Mouse (Mus musculus) adrenal gland, postnatal 36 days (tissue): Measurements from ENCODE around the gene Gm20605. TPM values are rescaled to one million over a fixed set of nuclear protein-coding genes. Genes with fewer than 3 reads are reported as not detected.

Source experiments
- DNase-seq, 2 experiments: peaks; one replicate each; pipeline ENCODE4 v3.0.0; 2021; ENCODE audit warnings: mixed read lengths in 1 of 2
- total RNA-seq, 2 experiments: library from RNA; stranded (reverse); gene quantifications; 2 replicates each; pipeline ENCODE4 v1.2.3; 2021

Gene Gm20605
- total RNA-seq, 2 experiments from 2014 or later = 7.9 to 9.6 TPM

GRCm38 (mm10) chr5:137690531-137690930 lies 61.6 kb downstream of the Gm20605 start:
- DNase-seq = no peak

DNA sequence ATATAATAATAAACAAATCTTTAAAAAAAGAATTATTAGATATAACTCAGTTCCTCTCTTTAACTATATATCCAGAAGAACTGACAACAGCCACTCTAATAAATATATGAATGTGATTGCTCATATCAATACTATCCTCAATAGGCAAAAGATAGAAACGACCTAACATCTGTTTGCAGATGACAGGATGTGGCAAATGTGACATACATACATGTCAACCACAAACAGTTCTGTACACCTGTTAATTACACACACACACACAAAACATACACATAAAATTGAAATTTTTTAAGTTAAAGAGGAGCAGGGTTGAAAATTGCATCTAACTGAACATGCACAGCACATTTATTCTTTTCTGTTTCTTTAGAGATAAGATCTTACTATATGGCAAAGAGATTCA lies 62.9 kb downstream of the Gm20605 start:
- DNase-seq = no peak

Other genes starting within 250 kb of the Gm20605 start
- under 1 TPM in 1 of 2 experiments, not detected in 1; 0.03 TPM for gene Zan, start 152.1 kb upstream of the Gm20605 start, total RNA-seq
- gene Pop7, start 126.7 kb upstream of the Gm20605 start, total RNA-seq = 10 to 100 TPM; 25.6 to 27.0 TPM
- gene Gigyf1, start 110.6 kb upstream of the Gm20605 start, total RNA-seq = 10 to 100 TPM; 32.0 to 32.8 TPM
- gene Epo, start 95.9 kb upstream of the Gm20605 start, total RNA-seq = not detected
- gene Gnb2, start 95.7 kb upstream of the Gm20605 start, total RNA-seq = 100 to 1,000 TPM; 544 to 638 TPM
- gene Actl6b, start 75.7 kb upstream of the Gm20605 start, total RNA-seq = 1 to 10 TPM; 2.6 to 3.3 TPM
- 1 to 10 TPM in 1 of 2 experiments, under 1 TPM in 1; 0.95 to 1.1 TPM for gene Tfr2, start 59.3 kb upstream of the Gm20605 start, total RNA-seq
- gene Mospd3, start 28.1 kb upstream of the Gm20605 start, total RNA-seq = 10 to 100 TPM; 45.6 to 47.8 TPM
- gene Pcolce, start 15.4 kb upstream of the Gm20605 start, total RNA-seq = 100 to 1,000 TPM; 874 to 904 TPM
- gene Fbxo24, start 173 bp upstream of the Gm20605 start, total RNA-seq = 1 to 10 TPM in 1 of 2 experiments, under 1 TPM in 1; 0.93 to 1.7 TPM
- gene Lrch4, start 54 bp upstream of the Gm20605 start, total RNA-seq = 10 to 100 TPM; 23.5 to 36.1 TPM
- 1 to 10 TPM; 1.9 to 7.8 TPM for gene Sap25, start 12.2 kb downstream of the Gm20605 start, total RNA-seq
- gene Irs3, start 16.5 kb downstream of the Gm20605 start, total RNA-seq = 1 to 10 TPM; 4.8 to 6.2 TPM
- gene Agfg2, start 55.6 kb downstream of the Gm20605 start, total RNA-seq = 10 to 100 TPM; 30.4 to 30.6 TPM
- gene Nyap1, start 112.4 kb downstream of the Gm20605 start, total RNA-seq = 1 to 10 TPM; 3.1 to 3.2 TPM
- 10 to 100 TPM; 79.5 to 84.6 TPM for gene Tsc22d4, start 116.6 kb downstream of the Gm20605 start, total RNA-seq
- 10 to 100 TPM; 24.6 to 28.4 TPM for gene Ppp1r35, start 149.7 kb downstream of the Gm20605 start, total RNA-seq
- gene Mepce, start 158.5 kb downstream of the Gm20605 start, total RNA-seq = 10 to 100 TPM; 52.0 to 56.4 TPM
- gene Zcwpw1, start 158.6 kb downstream of the Gm20605 start, total RNA-seq = 1 to 10 TPM; 2.3 to 3.0 TPM
- 1 to 10 TPM; 2.4 to 3.9 TPM for gene Pilra, start 207.1 kb downstream of the Gm20605 start, total RNA-seq
- 1 to 10 TPM; 1.3 to 1.5 TPM for gene Pilrb1, start 228.9 kb downstream of the Gm20605 start, total RNA-seq
- 1 to 10 TPM in 1 of 2 experiments, under 1 TPM in 1; 0.76 to 1.4 TPM for gene Pilrb2, start 242.6 kb downstream of the Gm20605 start, total RNA-seq